Mouse (Mus musculus): Measurements from ENCODE around the gene Slco1c1. TPM values are rescaled to one million over a fixed set of nuclear protein-coding genes. Genes with fewer than 3 reads are reported as not detected.

Gene Slco1c1
- polyA plus RNA-seq (2016; fragmentation: Nextera tagmentation; extraction: Ambion mirVana): 1.0 and 1.3 TPM in 2 replicates

GRCm38 (mm10) chr6:141523747-141524640, at the start of gene Slco1c1:
Gene Slco1c1 (plus strand): TSS chr6:141524368.
- Histone ChIP-seq H3K9me3 (no peaks in the 10 kb centered on the region), H3K4me1 (no peaks in the 10 kb centered on the region; the same call in 1 of the 2 replicates), H3K4me2 (no peak within 1 kb of the TSS), H3K27me3 (no peaks in the 10 kb centered on the region), H3K9ac (no peak within 1 kb of the TSS), H3K27ac (no peak within 1 kb of the TSS), H3K4me3 (replicated peaks) (no peak within 1 kb of the TSS), H3K36me3 (replicated peaks) (no peaks in the 10 kb centered on the region)
- no peak for ATAC-seq (ENCODE audit: low FRiP score)
- 50% methylated on average over 2 of the region's 2 CpGs for WGBS

- WGBS: 58% methylated on average over 3 of the region's 3 CpGs
- Histone ChIP-seq H3K4me2 (no peak overlapping the region), H3K9ac (no peak overlapping the region), H3K27me3 (no peaks in the 10 kb centered on the region), H3K9me3 (peaks cover 3% of the 10 kb centered on the region; the same call in 1 of the 2 replicates), H3K36me3 (replicated peaks) (no peaks in the 10 kb centered on the region), H3K27ac (no peak overlapping the region), H3K4me3 (replicated peaks) (no peak overlapping the region), H3K4me1 (no peaks in the 10 kb centered on the region)
- ATAC-seq (ENCODE audit: low FRiP score): no peak
Measured at GRCm38 (mm10) chr6:141474696-141475095, 49.5 kb upstream of the Slco1c1 start.

- Histone ChIP-seq H3K4me3 (replicated peaks) (no peak overlapping the region), H3K27me3 (no peaks in the 10 kb centered on the region), H3K4me2 (no peak overlapping the region), H3K36me3 (replicated peaks) (no peaks in the 10 kb centered on the region), H3K9ac (no peak overlapping the region), H3K27ac (no peak overlapping the region), H3K9me3 (no peaks in the 10 kb centered on the region), H3K4me1 (peaks cover 6% of the 10 kb centered on the region; the same call in 1 of the 2 replicates)
- 63% methylated on average over 10 of the region's 10 CpGs for WGBS
- ATAC-seq (ENCODE audit: low FRiP score): peak; percentile 65; the same call in 1 of the 2 replicates
Measured at GRCm38 (mm10) chr6:141485302-141486021, 38.7 kb upstream of the Slco1c1 start.

DNA sequence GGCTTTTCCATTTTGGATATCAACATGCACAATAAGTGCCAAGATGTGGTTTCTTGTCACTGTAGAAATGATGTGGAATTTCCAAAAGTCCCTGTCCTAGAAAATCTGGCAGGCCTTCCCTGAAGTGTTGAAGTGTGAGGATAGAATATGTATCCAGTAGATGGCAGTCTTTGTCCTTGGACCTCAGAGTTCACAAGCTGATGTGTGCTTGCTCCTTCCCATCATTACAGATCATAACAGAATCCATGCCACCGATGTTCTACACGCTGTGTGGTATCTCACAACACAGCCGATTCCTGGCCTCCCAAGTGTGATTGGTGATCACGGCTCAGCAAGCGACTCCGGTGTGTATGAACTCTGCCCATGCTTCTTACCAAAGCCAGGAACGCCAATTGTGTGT, 36.9 kb upstream of the Slco1c1 start:
- Histone ChIP-seq H3K4me1 (peaks cover 6% of the 10 kb centered on the region; the same call in 1 of the 2 replicates), H3K4me3 (replicated peaks) (no peak overlapping the region), H3K27me3 (no peaks in the 10 kb centered on the region; the same call in 1 of the 2 replicates), H3K9ac (no peak overlapping the region), H3K9me3 (no peaks in the 10 kb centered on the region), H3K27ac (no peak overlapping the region), H3K36me3 (replicated peaks) (no peaks in the 10 kb centered on the region), H3K4me2 (no peak overlapping the region)
- 67% methylated on average over 7 of the region's 7 CpGs for WGBS
- peak; percentile 61; the same call in 1 of the 2 replicates for ATAC-seq (ENCODE audit: low FRiP score)

- 15% methylated on average over 11 of the region's 11 CpGs for WGBS
- H3K4me3 ChIP-seq (replicated peaks): no peak overlapping the region
- peaks cover 7% of the 10 kb centered on the region for H3K27me3 ChIP-seq
- no peak overlapping the region for H3K9ac ChIP-seq
- H3K4me1 ChIP-seq: peaks cover 6% of the 10 kb centered on the region; the same call in 1 of the 2 replicates
- no peak overlapping the region for H3K4me2 ChIP-seq
- peak; percentile 37; the same call in 1 of the 2 replicates for ATAC-seq (ENCODE audit: low FRiP score)
- no peaks in the 10 kb centered on the region for H3K36me3 ChIP-seq (replicated peaks)
- H3K27ac ChIP-seq: no peak overlapping the region
- H3K9me3 ChIP-seq: no peaks in the 10 kb centered on the region
Measured at GRCm38 (mm10) chr6:141488619-141489018, 35.5 kb upstream of the Slco1c1 start.

GRCm38 (mm10) chr6:141494909-141495308, 29.3 kb upstream of the Slco1c1 start:
- ATAC-seq (ENCODE audit: low FRiP score): no peak
- Histone ChIP-seq H3K27me3 (peaks cover 11% of the 10 kb centered on the region), H3K4me1 (peaks cover 30% of the 10 kb centered on the region), H3K4me3 (replicated peaks) (no peak overlapping the region), H3K27ac (peak overlapping the region; percentile 63; the same call in 1 of the 2 replicates), H3K9ac (no peak overlapping the region), H3K9me3 (no peaks in the 10 kb centered on the region), H3K36me3 (replicated peaks) (no peaks in the 10 kb centered on the region), H3K4me2 (0 out of 2 replicates have a peak overlapping the region, but pooled peaks have one; percentile 3)
- 59% methylated on average over 4 of the region's 4 CpGs for WGBS

DNA sequence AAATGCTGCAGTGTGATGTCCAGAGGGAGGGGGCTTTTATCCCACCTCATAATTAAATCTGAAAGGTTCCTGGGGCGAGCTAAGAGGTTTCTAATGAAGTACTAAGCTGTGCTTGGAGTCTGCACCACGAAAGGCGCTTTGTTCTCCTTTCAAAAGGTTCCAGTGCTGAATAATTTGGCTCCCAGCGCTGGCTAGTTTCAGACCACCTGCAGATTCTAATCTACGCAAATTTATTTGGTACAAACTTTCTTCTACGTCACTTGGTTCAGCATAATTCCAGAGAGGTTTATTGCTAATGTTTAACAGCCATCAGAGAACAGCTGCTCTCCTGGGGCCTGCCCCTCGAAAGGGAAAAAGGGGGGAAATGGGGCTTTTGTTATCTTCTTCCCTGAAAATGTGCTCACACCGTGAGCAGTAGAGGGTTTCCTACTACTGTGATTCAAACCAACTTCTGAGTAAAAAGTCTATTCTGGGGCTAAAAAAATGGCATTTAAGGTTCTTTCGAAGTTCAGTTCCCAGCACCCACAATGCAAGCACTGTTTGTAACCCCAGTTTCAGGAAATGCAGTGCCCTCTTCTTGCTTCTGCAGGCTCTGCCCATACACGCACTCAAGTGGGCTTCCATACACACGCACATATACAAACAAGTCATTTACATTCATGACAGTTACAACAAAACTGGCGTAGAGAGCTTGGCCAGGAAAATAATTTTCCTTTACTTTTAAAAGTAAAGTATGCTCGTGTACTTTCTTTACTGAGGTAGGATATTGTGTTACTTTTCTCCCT, 28.3 kb upstream of the Slco1c1 start:
- H3K4me2 ChIP-seq: peak overlapping the region; percentile 4; the same call in 1 of the 2 replicates
- H3K4me3 ChIP-seq (replicated peaks): no peak overlapping the region
- peak overlapping the region; percentile 75 for H3K27ac ChIP-seq

GRCm38 (mm10) chr6:141499511-141499910, 24.7 kb upstream of the Slco1c1 start:
- Histone ChIP-seq H3K4me3 (replicated peaks) (no peak overlapping the region), H3K4me1 (peaks cover 29% of the 10 kb centered on the region), H3K27ac (no peak overlapping the region), H3K27me3 (no peaks in the 10 kb centered on the region), H3K9me3 (no peaks in the 10 kb centered on the region), H3K4me2 (no peak overlapping the region), H3K36me3 (replicated peaks) (no peaks in the 10 kb centered on the region), H3K9ac (no peak overlapping the region)
- ATAC-seq (ENCODE audit: low FRiP score): no peak

More for the DNA sequence above, 28.3 kb upstream of the Slco1c1 start:
- WGBS: 4% methylated on average over 13 of the region's 13 CpGs
- Histone ChIP-seq H3K9me3 (no peaks in the 10 kb centered on the region), H3K27me3 (peaks cover 11% of the 10 kb centered on the region), H3K4me1 (peaks cover 30% of the 10 kb centered on the region), H3K36me3 (replicated peaks) (no peaks in the 10 kb centered on the region), H3K9ac (no peak overlapping the region)
- ATAC-seq (ENCODE audit: low FRiP score): peak; percentile 92

DNA sequence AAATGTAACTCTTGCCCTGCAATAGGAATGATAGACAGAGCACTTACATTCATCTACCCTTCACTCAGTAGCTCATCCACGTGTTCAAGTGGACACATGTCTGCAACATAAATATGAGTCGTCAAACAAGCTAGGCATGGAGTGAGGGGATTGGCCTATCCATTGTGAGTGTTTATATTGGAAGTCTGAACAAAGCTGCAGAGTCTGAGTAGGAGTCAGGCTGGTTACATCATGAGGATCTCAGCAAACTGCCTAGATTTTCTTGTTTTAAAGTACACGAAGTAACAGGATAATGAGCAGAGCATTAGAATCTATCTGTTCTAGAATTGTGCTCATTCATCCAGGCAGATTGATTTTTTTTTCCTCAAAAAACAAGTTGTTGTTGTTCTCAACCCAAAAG, 23.0 kb upstream of the Slco1c1 start:
- Histone ChIP-seq H3K9me3 (no peaks in the 10 kb centered on the region), H3K36me3 (replicated peaks) (no peaks in the 10 kb centered on the region), H3K27ac (no peak overlapping the region), H3K27me3 (no peaks in the 10 kb centered on the region), H3K9ac (no peak overlapping the region), H3K4me2 (no peak overlapping the region), H3K4me1 (peaks cover 13% of the 10 kb centered on the region), H3K4me3 (replicated peaks) (no peak overlapping the region)
- WGBS: 90% methylated on average over 3 of the region's 3 CpGs
- no peak for ATAC-seq (ENCODE audit: low FRiP score)

DNA sequence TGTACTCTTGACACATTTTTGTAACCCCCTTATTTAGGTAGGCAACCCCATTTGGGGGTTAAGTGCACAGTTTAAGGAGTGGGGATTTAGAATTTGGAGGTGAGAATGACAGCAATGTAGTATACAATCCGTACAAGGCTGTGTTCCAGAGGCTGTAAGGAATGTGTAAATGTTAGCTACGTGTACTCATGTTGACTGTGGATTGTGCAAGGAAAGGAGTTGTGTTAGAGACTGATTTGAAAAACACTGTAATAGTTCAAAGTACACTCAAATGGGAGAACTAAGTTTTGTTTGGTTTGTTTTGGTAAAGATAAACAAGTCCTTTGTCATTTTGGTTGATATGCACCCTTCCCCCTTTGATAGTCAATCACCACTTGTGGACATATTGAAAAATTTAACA, 1.6 kb upstream of the Slco1c1 start:
- no peak overlapping the region for H3K4me3 ChIP-seq (replicated peaks)
- no peaks in the 10 kb centered on the region for H3K27me3 ChIP-seq
- no peak overlapping the region for H3K4me2 ChIP-seq
- no peak overlapping the region for H3K9ac ChIP-seq
- H3K27ac ChIP-seq: no peak overlapping the region
- 94% methylated on average over 2 of the region's 2 CpGs for WGBS
- ATAC-seq (ENCODE audit: low FRiP score): no peak
- H3K36me3 ChIP-seq (replicated peaks): no peaks in the 10 kb centered on the region
- H3K4me1 ChIP-seq: no peaks in the 10 kb centered on the region; the same call in 1 of the 2 replicates
- no peaks in the 10 kb centered on the region for H3K9me3 ChIP-seq

GRCm38 (mm10) chr6:141525787-141526186, 1.6 kb downstream of the Slco1c1 start:
- no peak overlapping the region for H3K4me3 ChIP-seq (replicated peaks)
- 56% methylated on average over 1 of the region's 1 CpGs for WGBS
- no peak overlapping the region for H3K4me2 ChIP-seq
- no peaks in the 10 kb centered on the region for H3K27me3 ChIP-seq
- no peak overlapping the region for H3K27ac ChIP-seq
- H3K4me1 ChIP-seq: no peaks in the 10 kb centered on the region; the same call in 1 of the 2 replicates
- H3K36me3 ChIP-seq (replicated peaks): no peaks in the 10 kb centered on the region
- no peaks in the 10 kb centered on the region for H3K9me3 ChIP-seq
- no peak overlapping the region for H3K9ac ChIP-seq
- ATAC-seq (ENCODE audit: low FRiP score): peak; percentile 28; the same call in 1 of the 2 replicates
